Mouse (Mus musculus) erythroid progenitor cell, adult 5-6 weeks (primary cell): ENCODE measurements around the gene Gabpb2. TPM values are rescaled to one million over a fixed set of nuclear protein-coding genes. Genes with fewer than 3 reads are reported as not detected.
"Not testable (repeated sequence)": the region's sequence is repeated elsewhere in the genome, so short reads cannot be mapped to it uniquely, and the experiment has no call there.

Experiments used
- ATAC-seq: replicated peaks from 2 replicates; pipeline ENCODE4 v1.8.0; 2016; ENCODE audit warnings: moderate number of reproducible peaks, mild to moderate bottlenecking, moderate TSS enrichment, inconsistent platforms; ENCODE audit not compliant: poor library complexity, low FRiP score, severe bottlenecking
- total RNA-seq, 2 experiments: library from RNA; stranded (forward) in 1 of 2; stranded (reverse) in 1 of 2; fragments of 150-400 nt in 1 of 2; fragments of 186-747, 209-891 nt in 1 of 2; gene quantifications; 2 replicates each; pipeline versions ENCODE4 v1.2.3 to v1.2.4; 2015 to 2017; ENCODE audit warnings: low replicate concordance in 2 of 2

The Gabpb2 gene
- total RNA-seq, 2 experiments from 2014 or later, result 98.9 to 160 TPM

DNA sequence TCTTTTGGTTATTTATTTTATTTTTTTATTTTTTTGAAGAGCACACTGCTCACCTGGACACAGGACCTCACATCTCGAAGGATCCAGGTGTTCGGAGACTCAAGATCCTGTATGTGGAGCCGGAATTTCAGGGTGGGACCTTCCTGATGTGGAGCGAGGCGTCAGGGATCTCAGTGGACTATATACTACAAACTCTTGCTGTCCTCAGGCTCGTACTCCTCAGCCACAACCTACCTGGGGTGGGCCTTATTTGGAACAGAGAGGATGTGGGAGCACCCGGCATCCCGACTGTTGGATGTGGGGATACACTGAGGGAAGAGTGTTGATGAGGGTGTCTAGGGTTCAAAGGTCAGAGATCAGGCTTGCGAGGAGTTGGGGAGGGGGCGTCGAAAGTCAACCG, 83.6 kb downstream of the Gabpb2 start:
- ATAC-seq, result peak; percentile 58

DNA sequence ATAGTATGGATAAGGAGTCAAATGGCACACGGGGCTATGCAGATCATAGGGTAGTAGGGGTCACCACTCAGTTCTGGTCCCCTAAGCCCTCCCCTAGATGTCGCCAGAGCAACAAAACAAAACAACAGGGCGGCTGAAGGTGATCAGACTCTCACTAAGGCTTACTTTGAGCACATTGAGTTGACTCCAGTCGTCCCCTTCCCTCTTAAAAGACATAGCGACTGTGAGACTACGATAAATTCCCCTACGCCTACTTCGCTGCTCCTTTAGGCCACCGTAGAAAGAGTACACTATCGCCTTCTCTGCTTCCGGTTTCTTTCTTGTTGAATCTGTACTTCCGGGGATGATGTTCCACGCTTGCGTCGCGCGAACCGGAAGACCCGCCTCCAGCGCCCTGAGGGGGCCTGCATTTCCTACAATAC, 84.0 kb downstream of the Gabpb2 start, which contains the start of the genes Scnm1 and Lysmd1:
TSS of gene Scnm1 (minus strand) at position 332 of the 422 bp plus-strand sequence.
TSS of gene Lysmd1 (plus strand) at position 409 of the 422 bp plus-strand sequence.
- peak; percentile 94 for ATAC-seq

DNA sequence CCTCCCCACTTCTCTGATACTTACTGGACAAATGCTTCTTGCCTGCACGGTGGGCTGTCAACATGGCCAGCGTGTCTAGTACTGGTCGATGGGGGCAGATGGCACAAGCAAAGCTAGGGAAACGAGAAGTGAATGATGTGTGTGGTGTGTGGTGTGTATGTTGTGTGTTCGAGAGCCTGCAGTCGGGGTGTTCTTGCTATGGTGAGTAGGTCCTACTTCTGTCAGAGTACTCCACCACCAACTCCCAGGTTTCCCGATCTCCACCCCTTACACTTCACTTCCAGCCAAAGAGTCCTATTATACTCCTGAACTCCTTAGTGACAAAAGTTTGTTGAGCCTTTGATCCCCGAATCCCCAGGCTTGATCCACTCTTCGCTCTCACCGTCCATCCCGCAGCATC, 84.5 kb downstream of the Gabpb2 start:
- no peak for ATAC-seq

DNA sequence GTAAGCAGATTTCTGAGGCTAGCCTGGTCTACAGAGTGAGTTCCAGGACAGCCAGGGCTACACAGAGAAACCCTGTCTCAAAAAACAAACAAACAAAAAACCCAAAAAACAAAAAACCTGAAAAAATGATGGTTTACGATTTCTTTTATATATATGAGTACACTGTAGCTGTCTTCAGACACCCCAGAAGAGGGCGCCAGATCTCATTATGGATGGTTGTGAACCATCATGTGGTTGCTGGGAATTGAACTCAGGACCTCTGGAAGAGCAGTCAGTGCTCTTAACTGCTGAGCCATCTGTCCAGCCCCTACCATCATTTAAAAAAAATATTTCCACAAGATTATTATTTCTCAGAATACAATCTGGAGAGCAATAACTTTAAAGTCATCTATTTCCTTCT, 85.3 kb downstream of the Gabpb2 start:
- not testable (repeated sequence) for ATAC-seq

Other genes with a start within 250 kb of the Gabpb2 start
- 12.2 and 26.7 TPM in 2 replicates for gene Pi4kb, start 243.2 kb downstream of the Gabpb2 start, total RNA-seq (2015; ENCODE audit: low replicate concordance)
- gene Pi4kb, start 243.2 kb downstream of the Gabpb2 start, total RNA-seq (2017; ENCODE audit: low replicate concordance), result 9.5 and 26.1 TPM in 2 replicates
- 7.9 and 26.0 TPM in 2 replicates for gene Zfp687, start 202.5 kb downstream of the Gabpb2 start, total RNA-seq (2015; ENCODE audit: low replicate concordance)
- gene Zfp687, start 202.5 kb downstream of the Gabpb2 start, total RNA-seq (2017; ENCODE audit: low replicate concordance), result 6.6 and 8.1 TPM in 2 replicates
- gene Psmd4, start 175.3 kb downstream of the Gabpb2 start, total RNA-seq (2015; ENCODE audit: low replicate concordance), result 79.6 and 112 TPM in 2 replicates
- 111 and 160 TPM in 2 replicates for gene Psmd4, start 175.3 kb downstream of the Gabpb2 start, total RNA-seq (2017; ENCODE audit: low replicate concordance)
- 17.3 and 26.4 TPM in 2 replicates for gene Pip5k1a, start 111.0 kb downstream of the Gabpb2 start, total RNA-seq (2015; ENCODE audit: low replicate concordance)
- gene Pip5k1a, start 111.0 kb downstream of the Gabpb2 start, total RNA-seq (2017; ENCODE audit: low replicate concordance), result 32.2 and 74.3 TPM in 2 replicates
- 11.5 and 13.4 TPM in 2 replicates for gene Vps72, start 106.9 kb downstream of the Gabpb2 start, total RNA-seq (2015; ENCODE audit: low replicate concordance)
- gene Vps72, start 106.9 kb downstream of the Gabpb2 start, total RNA-seq (2017; ENCODE audit: low replicate concordance), result 38.0 and 48.7 TPM in 2 replicates
- not detected in 2 replicates for gene Tmod4, start 93.4 kb downstream of the Gabpb2 start, total RNA-seq (2015; ENCODE audit: low replicate concordance)
- gene Tmod4, start 93.4 kb downstream of the Gabpb2 start, total RNA-seq (2017; ENCODE audit: low replicate concordance), result not detected in 2 replicates
- 35.0 and 41.1 TPM in 2 replicates for gene Scnm1, start 83.9 kb downstream of the Gabpb2 start, total RNA-seq (2015; ENCODE audit: low replicate concordance)
- gene Scnm1, start 83.9 kb downstream of the Gabpb2 start, total RNA-seq (2017; ENCODE audit: low replicate concordance), result 34.9 and 43.6 TPM in 2 replicates
- gene Lysmd1, start 83.8 kb downstream of the Gabpb2 start, total RNA-seq (2015; ENCODE audit: low replicate concordance), result 4.6 and 8.3 TPM in 2 replicates
- 7.0 and 8.1 TPM in 2 replicates for gene Lysmd1, start 83.8 kb downstream of the Gabpb2 start, total RNA-seq (2017; ENCODE audit: low replicate concordance)
- 7.5 and 18.0 TPM in 2 replicates for gene Tnfaip8l2, start 75.6 kb downstream of the Gabpb2 start, total RNA-seq (2015; ENCODE audit: low replicate concordance)
- gene Tnfaip8l2, start 75.6 kb downstream of the Gabpb2 start, total RNA-seq (2017; ENCODE audit: low replicate concordance), result 4.4 and 8.6 TPM in 2 replicates
- gene Sema6c, start 57.5 kb downstream of the Gabpb2 start, total RNA-seq (2015; ENCODE audit: low replicate concordance), result not detected in 2 replicates
- not detected in 2 replicates for gene Sema6c, start 57.5 kb downstream of the Gabpb2 start, total RNA-seq (2017; ENCODE audit: low replicate concordance)
- gene Cdc42se1, start 10.8 kb upstream of the Gabpb2 start, total RNA-seq (2015; ENCODE audit: low replicate concordance), result 30.3 and 31.9 TPM in 2 replicates
- gene Cdc42se1, start 10.8 kb upstream of the Gabpb2 start, total RNA-seq (2017; ENCODE audit: low replicate concordance), result 22.7 and 23.4 TPM in 2 replicates
- 1.8 TPM in 1 of 2 replicates, not detected in the other for gene Mllt11, start 14.3 kb upstream of the Gabpb2 start, total RNA-seq (2015; ENCODE audit: low replicate concordance)
- 0.64 and 1.2 TPM in 2 replicates for gene Mllt11, start 14.3 kb upstream of the Gabpb2 start, total RNA-seq (2017; ENCODE audit: low replicate concordance)
- not detected in 2 replicates for gene Gm128, start 23.7 kb upstream of the Gabpb2 start, total RNA-seq (2015; ENCODE audit: low replicate concordance)
- not detected in 2 replicates for gene Gm128, start 23.7 kb upstream of the Gabpb2 start, total RNA-seq (2017; ENCODE audit: low replicate concordance)
- gene Bnipl, start 33.3 kb upstream of the Gabpb2 start, total RNA-seq (2015; ENCODE audit: low replicate concordance), result not detected in 2 replicates
- not detected in 2 replicates for gene Bnipl, start 33.3 kb upstream of the Gabpb2 start, total RNA-seq (2017; ENCODE audit: low replicate concordance)
- gene Mindy1, start 63.4 kb upstream of the Gabpb2 start, total RNA-seq (2015; ENCODE audit: low replicate concordance), result 27.8 and 38.6 TPM in 2 replicates
- gene Mindy1, start 63.4 kb upstream of the Gabpb2 start, total RNA-seq (2017; ENCODE audit: low replicate concordance), result 19.0 and 36.1 TPM in 2 replicates
- gene Prune1, start 64.2 kb upstream of the Gabpb2 start, total RNA-seq (2015; ENCODE audit: low replicate concordance), result 5.9 and 7.6 TPM in 2 replicates
- gene Prune1, start 64.2 kb upstream of the Gabpb2 start, total RNA-seq (2017; ENCODE audit: low replicate concordance), result 7.2 and 8.4 TPM in 2 replicates
- 0.84 and 1.1 TPM in 2 replicates for gene Anxa9, start 89.3 kb upstream of the Gabpb2 start, total RNA-seq (2015; ENCODE audit: low replicate concordance)
- gene Anxa9, start 89.3 kb upstream of the Gabpb2 start, total RNA-seq (2017; ENCODE audit: low replicate concordance), result not detected in 2 replicates
- 72.1 and 81.3 TPM in 2 replicates for gene Cers2, start 96.9 kb upstream of the Gabpb2 start, total RNA-seq (2015; ENCODE audit: low replicate concordance)
- gene Cers2, start 96.9 kb upstream of the Gabpb2 start, total RNA-seq (2017; ENCODE audit: low replicate concordance), result 35.4 and 49.5 TPM in 2 replicates
- 7.1 and 7.2 TPM in 2 replicates for gene Setdb1, start 139.3 kb upstream of the Gabpb2 start, total RNA-seq (2015; ENCODE audit: low replicate concordance)
- 7.4 and 18.1 TPM in 2 replicates for gene Setdb1, start 139.3 kb upstream of the Gabpb2 start, total RNA-seq (2017; ENCODE audit: low replicate concordance)
- not detected in 2 replicates for gene 4930558C23Rik, start 184.9 kb upstream of the Gabpb2 start, total RNA-seq (2015; ENCODE audit: low replicate concordance)
- not detected in 2 replicates for gene 4930558C23Rik, start 184.9 kb upstream of the Gabpb2 start, total RNA-seq (2017; ENCODE audit: low replicate concordance)
- gene Arnt, start 216.5 kb upstream of the Gabpb2 start, total RNA-seq (2015; ENCODE audit: low replicate concordance), result 57.7 and 75.9 TPM in 2 replicates
- gene Arnt, start 216.5 kb upstream of the Gabpb2 start, total RNA-seq (2017; ENCODE audit: low replicate concordance), result 53.8 and 74.5 TPM in 2 replicates